Mouse (Mus musculus): Measurements from ENCODE around the gene Slc12a5. TPM values are rescaled to one million over a fixed set of nuclear protein-coding genes. Genes with fewer than 3 reads are reported as not detected.

Slc12a5 gene
- polyA plus RNA-seq, 1 experiment from 2014 or later = 0.84 TPM

DNA sequence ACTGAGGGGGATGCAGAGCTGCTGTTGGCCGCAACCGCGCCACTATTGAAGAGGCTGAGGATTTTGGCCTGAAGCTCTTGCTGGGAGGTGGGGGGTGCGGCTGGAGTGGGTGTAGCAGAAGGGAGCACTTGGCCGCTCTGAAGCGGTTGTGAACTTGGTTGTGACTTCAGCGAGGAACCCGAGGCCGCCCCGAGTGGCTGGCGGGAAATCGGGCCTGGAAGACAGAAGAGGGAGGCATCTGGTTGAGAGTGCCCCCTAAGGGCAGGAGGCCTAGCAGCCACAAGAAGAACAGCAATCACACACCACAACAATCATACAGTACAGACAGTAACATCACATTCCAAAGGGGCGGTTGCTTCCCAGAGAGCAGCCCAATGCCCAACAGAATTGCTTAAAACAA is 41.4 kb downstream of the Slc12a5 start:
- DNase-seq (ENCODE audit: low spot score) (no peak), ATAC-seq (no peak)
- H3K4me3 ChIP-seq (ENCODE audit: low read depth, low read length) = no peak overlapping the region
- H3K27ac ChIP-seq (ENCODE audit: low read length) = no peak overlapping the region
- peaks cover 13% of the 10 kb centered on the region; the same call in 1 of the 2 replicates for H3K4me1 ChIP-seq (ENCODE audit: insufficient read depth, low read depth, low read length)
- no peak overlapping the region for H3K4me2 ChIP-seq (replicated peaks; ENCODE audit: low read depth, low read length)
- WGBS = 83% methylated on average over 13 of the region's 13 CpGs
- H3K27me3 ChIP-seq (replicated peaks; ENCODE audit: insufficient read depth, low read length) = 0 out of 2 replicates have a peak, but pooled peaks cover 5% of the 10 kb centered on the region
- no peaks in the 10 kb centered on the region for H3K9me3 ChIP-seq (ENCODE audit: low read length)
- TF ChIP-seq EP300 (IDR thresholded peaks at IDR 0.05) (no peak), CTCF (IDR thresholded peaks at IDR 0.05) (no peak)
- peaks cover 36% of the 10 kb centered on the region for H3K36me3 ChIP-seq (ENCODE audit: insufficient read depth, low read length)
- H3K9ac ChIP-seq (replicated peaks; ENCODE audit: low read depth) = no peak overlapping the region

- Histone ChIP-seq H3K4me3 (ENCODE audit: low read depth, low read length) (no peak overlapping the region), H3K4me1 (ENCODE audit: insufficient read depth, low read depth, low read length) (peaks cover 5% of the 10 kb centered on the region; the same call in 1 of the 2 replicates), H3K4me2 (replicated peaks; ENCODE audit: low read depth, low read length) (no peak overlapping the region), H3K9ac (replicated peaks; ENCODE audit: low read depth) (no peak overlapping the region), H3K27me3 (replicated peaks; ENCODE audit: insufficient read depth, low read length) (no peaks in the 10 kb centered on the region), H3K36me3 (ENCODE audit: insufficient read depth, low read length) (peaks cover 46% of the 10 kb centered on the region), H3K27ac (ENCODE audit: low read length) (no peak overlapping the region), H3K9me3 (ENCODE audit: low read length) (no peaks in the 10 kb centered on the region)
- no peak for TF ChIP-seq EP300 (IDR thresholded peaks at IDR 0.05)
- no peak for TF ChIP-seq CTCF (IDR thresholded peaks at IDR 0.05)
- DNase-seq (ENCODE audit: low spot score) (no peak), ATAC-seq (no peak)
- WGBS = 85% methylated on average over 3 of the region's 3 CpGs
Measured at GRCm38 (mm10) chr2:165003108-165003507, 42.5 kb downstream of the Slc12a5 start.

- 85% methylated on average over 10 of the region's 10 CpGs for WGBS
- DNase-seq (ENCODE audit: low spot score) (no peak), ATAC-seq (no peak)
- no peaks in the 10 kb centered on the region for H3K4me1 ChIP-seq (ENCODE audit: insufficient read depth, low read depth, low read length)
- H3K27me3 ChIP-seq (replicated peaks; ENCODE audit: insufficient read depth, low read length) = no peaks in the 10 kb centered on the region
- H3K27ac ChIP-seq (ENCODE audit: low read length) = no peak overlapping the region
- peaks cover 56% of the 10 kb centered on the region for H3K36me3 ChIP-seq (ENCODE audit: insufficient read depth, low read length)
- H3K9ac ChIP-seq (replicated peaks; ENCODE audit: low read depth) = no peak overlapping the region
- no peak for TF ChIP-seq EP300 (IDR thresholded peaks at IDR 0.05)
- H3K4me3 ChIP-seq (ENCODE audit: low read depth, low read length) = no peak overlapping the region
- H3K9me3 ChIP-seq (ENCODE audit: low read length) = no peaks in the 10 kb centered on the region
- H3K4me2 ChIP-seq (replicated peaks; ENCODE audit: low read depth, low read length) = no peak overlapping the region
Measured at GRCm38 (mm10) chr2:165004237-165004636, 43.6 kb downstream of the Slc12a5 start.

- ATAC-seq (no peak), DNase-seq (ENCODE audit: low spot score) (no peak)
- Histone ChIP-seq H3K4me1 (ENCODE audit: insufficient read depth, low read depth, low read length) (no peaks in the 10 kb centered on the region), H3K9me3 (ENCODE audit: low read length) (no peaks in the 10 kb centered on the region), H3K36me3 (ENCODE audit: insufficient read depth, low read length) (peaks cover 62% of the 10 kb centered on the region), H3K27me3 (replicated peaks; ENCODE audit: insufficient read depth, low read length) (no peaks in the 10 kb centered on the region), H3K4me2 (replicated peaks; ENCODE audit: low read depth, low read length) (no peak overlapping the region), H3K4me3 (ENCODE audit: low read depth, low read length) (no peak overlapping the region), H3K9ac (replicated peaks; ENCODE audit: low read depth) (no peak overlapping the region), H3K27ac (ENCODE audit: low read length) (no peak overlapping the region)
- TF ChIP-seq EP300 (IDR thresholded peaks at IDR 0.05) (no peak), CTCF (IDR thresholded peaks at IDR 0.05) (no peak)
- 91% methylated on average over 4 of the region's 4 CpGs for WGBS
Measured at GRCm38 (mm10) chr2:165006813-165007212, 46.2 kb downstream of the Slc12a5 start.

GRCm38 (mm10) chr2:165007986-165008385 is 47.4 kb downstream of the Slc12a5 start:
- DNase-seq (ENCODE audit: low spot score) (no peak), ATAC-seq (no peak)
- Histone ChIP-seq H3K9me3 (ENCODE audit: low read length) (no peaks in the 10 kb centered on the region), H3K36me3 (ENCODE audit: insufficient read depth, low read length) (peaks cover 56% of the 10 kb centered on the region), H3K9ac (replicated peaks; ENCODE audit: low read depth) (no peak overlapping the region), H3K4me1 (ENCODE audit: insufficient read depth, low read depth, low read length) (no peaks in the 10 kb centered on the region), H3K27ac (ENCODE audit: low read length) (no peak overlapping the region), H3K4me2 (replicated peaks; ENCODE audit: low read depth, low read length) (no peak overlapping the region), H3K27me3 (replicated peaks; ENCODE audit: insufficient read depth, low read length) (no peaks in the 10 kb centered on the region), H3K4me3 (ENCODE audit: low read depth, low read length) (no peak overlapping the region)
- TF ChIP-seq CTCF (IDR thresholded peaks at IDR 0.05) (no peak), EP300 (IDR thresholded peaks at IDR 0.05) (no peak)
- 95% methylated on average over 1 of the region's 1 CpGs for WGBS

GRCm38 (mm10) chr2:165009161-165009560 is 48.6 kb downstream of the Slc12a5 start:
- no peak overlapping the region for H3K4me3 ChIP-seq (ENCODE audit: low read depth, low read length)
- H3K9me3 ChIP-seq (ENCODE audit: low read length) = no peaks in the 10 kb centered on the region
- peaks cover 46% of the 10 kb centered on the region for H3K36me3 ChIP-seq (ENCODE audit: insufficient read depth, low read length)
- ATAC-seq (no peak), DNase-seq (ENCODE audit: low spot score) (no peak)
- no peak overlapping the region for H3K4me2 ChIP-seq (replicated peaks; ENCODE audit: low read depth, low read length)
- H3K27ac ChIP-seq (ENCODE audit: low read length) = no peak overlapping the region
- H3K9ac ChIP-seq (replicated peaks; ENCODE audit: low read depth) = no peak overlapping the region
- H3K4me1 ChIP-seq (ENCODE audit: insufficient read depth, low read depth, low read length) = no peaks in the 10 kb centered on the region
- no peaks in the 10 kb centered on the region for H3K27me3 ChIP-seq (replicated peaks; ENCODE audit: insufficient read depth, low read length)
- TF ChIP-seq CTCF (IDR thresholded peaks at IDR 0.05) = no peak
- no peak for TF ChIP-seq EP300 (IDR thresholded peaks at IDR 0.05)
- WGBS = 96% methylated on average over 14 of the region's 14 CpGs

- TF ChIP-seq EP300 (IDR thresholded peaks at IDR 0.05) (no peak), CTCF (IDR thresholded peaks at IDR 0.05) (no peak)
- WGBS = 82% methylated on average over 2 of the region's 2 CpGs
- Histone ChIP-seq H3K9ac (replicated peaks; ENCODE audit: low read depth) (no peak overlapping the region), H3K9me3 (ENCODE audit: low read length) (no peaks in the 10 kb centered on the region), H3K4me1 (ENCODE audit: insufficient read depth, low read depth, low read length) (no peaks in the 10 kb centered on the region), H3K4me3 (ENCODE audit: low read depth, low read length) (no peak overlapping the region), H3K27ac (ENCODE audit: low read length) (no peak overlapping the region), H3K36me3 (ENCODE audit: insufficient read depth, low read length) (peaks cover 41% of the 10 kb centered on the region), H3K4me2 (replicated peaks; ENCODE audit: low read depth, low read length) (no peak overlapping the region), H3K27me3 (replicated peaks; ENCODE audit: insufficient read depth, low read length) (no peaks in the 10 kb centered on the region)
- DNase-seq (ENCODE audit: low spot score) = no peak
- no peak for ATAC-seq
Measured at GRCm38 (mm10) chr2:165009581-165009980, 49.0 kb downstream of the Slc12a5 start.
